27 mouse cellular contexts compared by ENCODE assay signal in genomic region chr13:55525733-55526553, GRCm38 (mm10). TPM values are rescaled to one million over a fixed set of nuclear protein-coding genes. Genes with fewer than 3 reads are reported as not detected.
DNase-seq lines count a peak whose midpoint lies in the region; ATAC-seq and TF ChIP-seq lines count a peak whose summit lies in the region.
"Had no signal": no experiment of that assay in that cellular context is flagged by ENCODE, and none has a peak within 500 bp of the region (broad histone marks: within the 10 kb centered on the region; RNA-seq: fewer than 3 reads in every experiment).

No protein-coding gene starts in this region.

- WGBS in stomach, postnatal 0 days: 74% methylated on average over 16 of the region's 16 CpGs

- TF ChIP-seq CTCF in stomach, postnatal 0 days (IDR thresholded peaks at IDR 0.05; ENCODE audit: low read depth): no peak

- no peak overlapping the region for H3K9ac ChIP-seq in stomach, postnatal 0 days (ENCODE audit: low read length)
- H3K9ac ChIP-seq: embryonic facial prominence, embryonic 13.5 days; heart, embryonic 15.5 days; hindbrain, embryonic 15.5 days; neural tube, embryonic 13.5 days had no signal

- ATAC-seq in common myeloid progenitor, adult 5-6 weeks (replicated peaks; ENCODE audit: low read depth, poor library complexity, severe bottlenecking): peak; percentile 13
- peak; percentile 15 for ATAC-seq in megakaryocyte progenitor cell, adult 5-6 weeks (replicated peaks; ENCODE audit: poor library complexity)
- ATAC-seq in stomach, postnatal 0 days (ENCODE audit: low FRiP score, low TSS enrichment): no peak
- ATAC-seq: activated CD4-positive, CD25-positive, alpha-beta regulatory T cell, adult 4 months; CD4-positive, CD25-positive, alpha-beta regulatory T cell, adult 4 months; forebrain, embryonic 14.5 days had no signal

- H3K4me2 ChIP-seq in stomach, postnatal 0 days (replicated peaks; ENCODE audit: low read depth): no peak overlapping the region
- H3K4me2 ChIP-seq: embryonic facial prominence, embryonic 13.5 days; heart, embryonic 15.5 days; hindbrain, embryonic 15.5 days; neural tube, embryonic 13.5 days had no signal

- no peaks in the 10 kb centered on the region for H3K4me1 ChIP-seq in stomach, postnatal 0 days (replicated peaks; ENCODE audit: control insufficient read depth, insufficient read depth)
- H3K4me1 ChIP-seq: embryonic facial prominence, embryonic 13.5 days; hindbrain, embryonic 15.5 days; neural tube, embryonic 13.5 days had no signal

- no peak for TF ChIP-seq EP300 in stomach, postnatal 0 days (optimal IDR thresholded peaks at IDR 0.05)

- H3K36me3 ChIP-seq in stomach, postnatal 0 days (ENCODE audit: control insufficient read depth, insufficient read depth, low read length): peaks cover 10% of the 10 kb centered on the region; the same call in 1 of the 2 replicates

- H3K27me3 ChIP-seq in stomach, postnatal 0 days (ENCODE audit: control insufficient read depth, insufficient read depth, low read length): no peaks in the 10 kb centered on the region
- H3K27me3 ChIP-seq: embryonic facial prominence, embryonic 13.5 days; hindbrain, embryonic 15.5 days; neural tube, embryonic 13.5 days had no signal

- H3K9me3 ChIP-seq in stomach, postnatal 0 days (ENCODE audit: control insufficient read depth, low read length): no peaks in the 10 kb centered on the region
- H3K9me3 ChIP-seq: embryonic facial prominence, embryonic 13.5 days; G1E; heart, embryonic 15.5 days; hindbrain, embryonic 15.5 days; neural tube, embryonic 13.5 days had no signal

- DNase-seq in adrenal gland, postnatal 10 days: peak; percentile 34
- DNase-seq in adrenal gland, postnatal 14 days: no peak
- DNase-seq in 416B (ENCODE audit: low read depth): peak; percentile 43
- DNase-seq in cerebellum, postnatal 4 days (ENCODE audit: low spot score in 2 of 2): no peak
- DNase-seq in stomach, postnatal 0 days (ENCODE audit: low spot score): no peak
- no peak for DNase-seq in heart, adult 18-20 months
- DNase-seq: adrenal gland, adult 8-10 months; embryo, embryonic 11 days; gastrocnemius, postnatal 10 days; heart, postnatal 36 days; kidney, adult 2 months; kidney, postnatal 14 days; lung, adult 18-20 months; lung, postnatal 10 days; midbrain, embryonic 14.5 days; right cerebral cortex, postnatal 4 days had no signal

- H3K4me3 ChIP-seq in stomach, postnatal 0 days (ENCODE audit: low read depth, low read length): no peak overlapping the region
- H3K4me3 ChIP-seq: embryonic facial prominence, embryonic 13.5 days; erythroblast, embryonic 14.5 days; heart, embryonic 15.5 days; hindbrain, embryonic 15.5 days; neural tube, embryonic 13.5 days had no signal

- H3K27ac ChIP-seq in stomach, postnatal 0 days (replicated peaks): no peak overlapping the region
- H3K27ac ChIP-seq: embryonic facial prominence, embryonic 13.5 days; heart, embryonic 15.5 days; hindbrain, embryonic 15.5 days; neural tube, embryonic 13.5 days had no signal

RNA-seq across cellular contexts. Expression of gene Dok3, which starts 3.2 kb away (rescaled TPM):
- total RNA-seq in adrenal gland, postnatal 10 days (2021): 1 to 10 TPM; 5.0 to 5.1 TPM
- 3.4 and 11.6 TPM in 2 replicates for total RNA-seq in adrenal gland, postnatal 14 days (2021)
- 8.3 and 9.6 TPM in 2 replicates for total RNA-seq in common myeloid progenitor, adult 5-6 weeks (2017)
- total RNA-seq in megakaryocyte progenitor cell, adult 5-6 weeks (2015): 18.1 and 34.6 TPM in 2 replicates
- total RNA-seq in megakaryocyte progenitor cell, adult 5-6 weeks (2017): 22.9 and 31.2 TPM in 2 replicates
- polyA plus RNA-seq in stomach, postnatal 0 days (2015; fragmentation: Nextera tagmentation; extraction: Ambion mirVana): 1.0 and 1.3 TPM in 2 replicates
- 1 to 10 TPM; 1.6 to 3.3 TPM for total RNA-seq in heart, adult 18-20 months (2021)

RNA-seq across cellular contexts. Expression of gene Ddx41, which starts 10.5 kb away (rescaled TPM):
- total RNA-seq in adrenal gland, postnatal 10 days (2021): 10 to 100 TPM; 38.5 to 39.9 TPM
- 38.4 and 46.0 TPM in 2 replicates for total RNA-seq in adrenal gland, postnatal 14 days (2021)
- total RNA-seq in common myeloid progenitor, adult 5-6 weeks (2017): 59.8 and 62.8 TPM in 2 replicates
- total RNA-seq in megakaryocyte progenitor cell, adult 5-6 weeks (2015): 28.0 and 29.1 TPM in 2 replicates
- total RNA-seq in megakaryocyte progenitor cell, adult 5-6 weeks (2017): 66.9 and 78.0 TPM in 2 replicates
- 24.2 and 25.6 TPM in 2 replicates for polyA plus RNA-seq in stomach, postnatal 0 days (2015; fragmentation: Nextera tagmentation; extraction: Ambion mirVana)
- 10 to 100 TPM; 11.6 to 13.8 TPM for total RNA-seq in heart, adult 18-20 months (2021)

RNA-seq across cellular contexts. Expression of gene Pdlim7, which starts 12.5 kb away (rescaled TPM):
- total RNA-seq in adrenal gland, postnatal 10 days (2021): 10 to 100 TPM; 31.6 to 39.4 TPM
- total RNA-seq in adrenal gland, postnatal 14 days (2021): 23.8 and 26.7 TPM in 2 replicates
- total RNA-seq in common myeloid progenitor, adult 5-6 weeks (2017): 4.6 and 12.2 TPM in 2 replicates
- 12.7 and 13.0 TPM in 2 replicates for total RNA-seq in megakaryocyte progenitor cell, adult 5-6 weeks (2015)
- total RNA-seq in megakaryocyte progenitor cell, adult 5-6 weeks (2017): 5.3 and 5.9 TPM in 2 replicates
- 174 and 193 TPM in 2 replicates for polyA plus RNA-seq in stomach, postnatal 0 days (2015; fragmentation: Nextera tagmentation; extraction: Ambion mirVana)
- total RNA-seq in heart, adult 18-20 months (2021): 10 to 100 TPM; 42.2 to 46.6 TPM

RNA-seq across cellular contexts. Expression of gene Dbn1, which starts 38.0 kb away (rescaled TPM):
- total RNA-seq in adrenal gland, postnatal 10 days (2021): 10 to 100 TPM; 32.1 to 41.6 TPM
- total RNA-seq in adrenal gland, postnatal 14 days (2021): 24.0 and 24.9 TPM in 2 replicates
- 1.1 and 5.3 TPM in 2 replicates for total RNA-seq in common myeloid progenitor, adult 5-6 weeks (2017)
- total RNA-seq in megakaryocyte progenitor cell, adult 5-6 weeks (2015): 0.72 and 0.76 TPM in 2 replicates
- 2.3 and 2.7 TPM in 2 replicates for total RNA-seq in megakaryocyte progenitor cell, adult 5-6 weeks (2017)
- polyA plus RNA-seq in stomach, postnatal 0 days (2015; fragmentation: Nextera tagmentation; extraction: Ambion mirVana): 39.3 and 40.4 TPM in 2 replicates
- 1 to 10 TPM; 5.7 to 6.4 TPM for total RNA-seq in heart, adult 18-20 months (2021)
- polyA plus RNA-seq: CD4-positive, CD25-positive, alpha-beta regulatory T cell, adult 4 months had no signal

RNA-seq across cellular contexts. Expression of gene Fam193b, which starts 45.0 kb away (rescaled TPM):
- 10 to 100 TPM; 32.4 to 52.0 TPM for total RNA-seq in adrenal gland, postnatal 10 days (2021)
- 42.5 and 50.2 TPM in 2 replicates for total RNA-seq in adrenal gland, postnatal 14 days (2021)
- 18.4 and 28.0 TPM in 2 replicates for total RNA-seq in common myeloid progenitor, adult 5-6 weeks (2017)
- total RNA-seq in megakaryocyte progenitor cell, adult 5-6 weeks (2015): 24.9 and 29.1 TPM in 2 replicates
- total RNA-seq in megakaryocyte progenitor cell, adult 5-6 weeks (2017): 21.8 and 25.1 TPM in 2 replicates
- polyA plus RNA-seq in stomach, postnatal 0 days (2015; fragmentation: Nextera tagmentation; extraction: Ambion mirVana): 10.2 and 11.1 TPM in 2 replicates
- total RNA-seq in heart, adult 18-20 months (2021): 10 to 100 TPM; 11.7 to 14.3 TPM

Comparison
In these comparisons a context has a peak if more than half of its experiments do, and no peak if none do; other contexts are left out.
1. DNase-seq: peak in adrenal gland, postnatal 10 days (single experiment) and 416B (single experiment); none in adrenal gland, postnatal 14 days (single experiment), cerebellum, postnatal 4 days (0 of 2), stomach, postnatal 0 days (single experiment) and heart, adult 18-20 months (0 of 2).